Mouse (Mus musculus) urinary bladder, adult 18-20 months (tissue): ENCODE data around the gene Scn4b.

Experiments
- DNase-seq, 2 experiments: peaks; one replicate each; pipeline ENCODE4 v3.0.0; 2022; ENCODE audit warnings: low spot score in 2 of 2, mixed read lengths in 2 of 2

Gene Scn4b

DNA sequence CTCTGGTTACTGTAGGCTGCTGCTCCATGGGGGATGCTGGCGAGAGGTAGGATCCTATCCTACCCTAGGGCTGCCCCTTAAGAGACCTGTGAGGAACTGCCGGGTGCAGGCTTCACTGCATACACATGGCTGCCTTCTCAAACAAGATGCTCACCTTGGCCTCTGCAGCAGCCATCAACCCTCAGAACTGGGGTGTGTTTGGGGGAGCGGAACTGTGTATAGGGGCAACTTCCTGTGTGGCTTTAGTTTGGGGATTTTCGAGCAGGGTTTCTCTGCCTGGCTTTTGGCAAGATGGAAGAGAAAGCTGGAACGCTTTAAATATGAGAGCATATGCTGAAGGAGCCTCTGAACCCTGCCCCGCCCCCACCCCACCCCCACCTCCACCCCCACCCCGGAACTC is 11.3 kb upstream of the Scn4b start:
- DNase-seq: no peak

DNA sequence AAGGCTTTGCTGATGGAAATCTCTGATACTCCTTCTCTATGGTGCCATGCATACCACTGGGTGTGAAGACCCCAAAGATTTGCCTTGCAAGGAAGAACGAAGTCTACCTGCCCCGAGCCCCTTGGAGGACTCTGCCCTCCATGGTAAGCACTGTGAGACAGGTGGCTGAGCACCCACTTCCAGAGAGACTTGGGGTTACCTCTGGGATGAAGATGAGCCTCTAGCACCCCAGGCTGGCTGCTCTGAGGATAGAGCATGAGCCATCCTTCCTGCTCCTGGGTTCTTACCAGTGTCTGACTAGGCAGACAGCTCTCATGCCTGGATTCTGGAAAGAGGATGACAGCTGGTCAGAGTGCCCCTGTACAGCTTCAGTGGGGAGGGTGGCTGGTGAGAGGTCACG is 8.1 kb upstream of the Scn4b start:
- no peak for DNase-seq

DNA sequence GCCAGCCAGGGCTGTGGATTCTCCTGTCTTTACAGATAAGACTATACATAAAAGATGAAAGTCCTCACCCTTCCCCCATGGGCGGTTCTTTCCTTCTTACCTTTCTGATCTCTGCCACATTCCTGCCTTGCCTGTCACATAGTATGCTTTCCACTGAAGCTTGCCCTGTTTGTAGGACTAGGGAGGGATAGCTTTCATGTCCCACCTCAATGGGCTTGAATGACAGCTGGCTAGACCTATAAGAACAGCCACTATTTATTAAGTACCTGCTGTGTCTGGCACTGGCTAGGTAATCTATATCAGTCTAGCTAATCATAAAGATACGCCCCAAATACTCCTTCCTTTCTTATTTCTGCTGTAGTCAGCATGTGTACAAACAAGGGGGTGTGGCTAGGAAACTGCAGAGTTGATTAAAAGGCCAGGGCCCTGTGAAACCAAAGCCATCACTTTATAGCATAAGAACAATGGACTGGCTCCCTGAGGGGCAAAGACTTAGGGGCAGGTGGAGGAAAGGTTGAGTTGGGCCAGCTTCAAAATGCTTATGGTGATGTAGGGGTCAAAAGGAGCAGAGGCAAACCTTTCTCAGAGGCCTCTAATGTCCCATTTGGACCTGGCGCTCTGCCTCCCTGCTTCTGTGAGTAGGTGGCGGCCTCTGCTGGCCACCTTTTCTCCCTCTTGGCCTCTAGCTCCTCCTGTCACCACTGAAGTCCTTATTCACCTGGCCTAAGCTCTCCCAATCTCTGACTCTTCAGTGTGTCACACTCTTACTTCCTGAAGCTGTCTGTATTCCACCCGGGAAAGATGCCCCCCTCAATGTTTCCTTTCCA is 4.5 kb upstream of the Scn4b start:
- DNase-seq: peak; percentile 26 to 63

DNA sequence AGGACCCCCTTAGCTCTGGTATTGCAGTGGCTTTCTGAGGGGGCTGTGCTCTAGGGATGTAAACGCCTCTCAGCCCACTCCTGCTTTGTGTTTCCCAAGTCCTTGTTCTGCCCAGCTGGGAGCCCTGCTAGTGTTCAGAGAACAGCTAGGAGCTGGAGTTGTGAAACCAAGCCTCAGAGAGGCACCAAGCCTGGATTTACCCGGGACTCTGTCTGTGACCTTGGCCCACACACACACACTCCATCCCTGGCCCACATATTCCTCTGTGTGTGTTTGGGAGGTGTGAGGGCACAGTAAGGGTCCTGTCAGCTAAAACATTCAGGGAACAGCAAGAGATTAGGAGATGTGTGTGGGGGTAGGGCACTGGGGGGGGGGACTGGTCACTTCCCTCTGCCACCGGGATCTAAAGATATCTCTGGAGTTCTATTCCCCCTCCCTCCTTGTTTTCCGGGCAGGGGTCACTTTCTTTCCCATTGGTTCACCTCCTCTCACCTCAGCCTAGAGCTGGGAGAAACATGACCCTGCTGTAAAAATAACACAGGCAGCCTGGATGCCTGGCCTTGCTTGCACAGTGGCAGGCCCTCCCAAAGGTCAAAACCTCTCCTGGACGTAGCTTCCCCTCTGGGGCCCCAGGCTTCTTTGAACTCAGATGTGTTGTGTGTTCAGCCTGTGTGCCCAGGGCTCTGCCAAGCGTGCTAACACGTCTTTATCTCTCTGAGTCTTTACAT is 1.6 kb upstream of the Scn4b start:
- no peak for DNase-seq

- no peak for DNase-seq
These were observed 887 bp downstream of the Scn4b start for GRCm38 (mm10) chr9:45139082-45139481.

DNA sequence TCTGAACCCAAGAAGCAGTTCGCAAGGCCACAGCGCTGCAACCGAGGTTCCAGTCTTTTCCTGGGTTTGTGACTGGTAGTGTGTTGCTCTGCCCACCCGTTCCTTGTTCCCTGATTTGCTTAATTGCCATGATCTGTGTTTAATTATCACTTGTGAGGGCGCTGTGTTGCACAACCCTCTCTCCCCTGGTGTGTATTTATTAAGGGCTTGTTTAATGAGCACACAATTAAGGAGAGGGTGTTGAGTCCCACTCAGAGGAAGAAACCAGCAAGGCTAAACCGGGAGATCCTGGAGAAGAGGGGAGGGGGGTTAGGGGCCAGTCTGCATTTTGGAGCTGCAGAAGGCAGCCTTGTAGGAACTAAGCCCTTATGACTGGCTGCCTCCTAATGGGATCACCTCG is 2.8 kb downstream of the Scn4b start:
- DNase-seq: no peak

DNA sequence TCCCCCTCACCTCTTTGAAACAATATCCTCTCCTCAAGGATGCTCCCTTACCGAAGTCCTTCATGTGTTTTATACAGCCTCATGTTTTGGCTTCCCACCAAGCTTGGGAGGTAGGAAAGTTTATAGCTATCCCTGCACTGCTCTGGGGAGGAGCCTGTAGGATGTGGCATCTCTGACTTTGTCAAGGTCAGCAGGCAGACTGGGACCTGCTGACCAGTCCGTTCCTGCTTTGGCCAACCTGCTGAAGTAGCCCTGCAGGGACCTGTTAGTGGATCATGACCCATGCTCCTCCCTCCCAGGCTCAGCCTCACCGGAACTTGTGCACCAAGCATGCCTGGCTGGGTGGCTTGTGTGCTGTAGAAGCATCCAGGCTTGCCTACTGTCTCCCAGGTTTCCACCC is 4.5 kb downstream of the Scn4b start:
- DNase-seq: no peak

DNA sequence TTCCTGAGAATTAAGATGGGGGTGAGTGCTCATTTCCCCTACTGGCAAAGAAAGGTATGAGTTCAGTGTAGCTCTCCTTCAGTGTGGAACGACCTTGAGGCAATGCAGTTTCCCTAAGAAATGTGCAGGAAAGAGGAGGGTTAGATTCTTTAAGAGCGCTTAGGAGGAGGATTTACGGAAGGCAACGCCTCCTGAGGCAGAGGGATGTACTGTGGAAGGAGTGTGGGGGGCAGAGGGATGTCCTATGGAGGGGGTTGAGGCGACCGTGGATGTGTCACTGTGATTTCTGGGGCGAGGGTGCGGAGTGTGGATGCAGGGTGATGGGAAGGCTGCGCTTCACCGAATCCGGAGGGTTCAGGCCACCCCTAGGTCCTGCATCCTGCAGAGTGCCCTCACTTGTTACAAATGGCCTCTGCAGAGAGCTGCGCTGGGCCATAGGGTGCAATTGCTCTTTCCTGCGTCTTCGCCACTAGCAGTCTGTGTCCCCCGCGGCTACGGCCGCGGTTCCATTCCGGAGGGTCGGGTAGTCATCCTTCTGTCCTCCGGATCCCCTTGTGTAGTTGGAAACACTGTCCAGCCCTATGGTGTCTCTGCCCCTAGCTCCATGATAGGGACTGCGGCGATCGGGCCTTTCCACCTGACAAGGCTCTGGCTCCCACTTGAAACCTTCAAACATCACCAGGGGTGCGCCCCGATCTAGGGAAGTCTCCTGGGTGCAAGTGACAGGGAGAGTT is 7.5 kb downstream of the Scn4b start:
- no peak for DNase-seq

DNA sequence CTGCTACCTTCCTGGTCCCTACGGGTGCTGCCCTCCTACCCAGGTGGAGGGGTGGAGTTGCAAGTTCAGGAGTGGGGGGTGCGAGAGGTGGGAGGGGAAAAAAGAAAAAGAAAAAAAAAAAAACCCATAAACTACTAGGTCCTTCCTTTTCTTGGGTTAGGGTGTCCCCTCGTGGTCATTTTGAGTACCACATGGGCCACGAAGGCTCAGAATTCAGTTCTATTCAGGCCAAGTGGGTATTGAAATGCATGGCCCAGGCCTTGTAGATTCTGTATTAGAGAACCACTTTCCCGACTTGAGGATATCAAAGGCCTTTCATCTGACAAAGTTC is 8.0 kb downstream of the Scn4b start:
- DNase-seq: peak; percentile 34 to 53

- no peak for DNase-seq
These were observed 12.7 kb downstream of the Scn4b start for GRCm38 (mm10) chr9:45150933-45151332.

DNA sequence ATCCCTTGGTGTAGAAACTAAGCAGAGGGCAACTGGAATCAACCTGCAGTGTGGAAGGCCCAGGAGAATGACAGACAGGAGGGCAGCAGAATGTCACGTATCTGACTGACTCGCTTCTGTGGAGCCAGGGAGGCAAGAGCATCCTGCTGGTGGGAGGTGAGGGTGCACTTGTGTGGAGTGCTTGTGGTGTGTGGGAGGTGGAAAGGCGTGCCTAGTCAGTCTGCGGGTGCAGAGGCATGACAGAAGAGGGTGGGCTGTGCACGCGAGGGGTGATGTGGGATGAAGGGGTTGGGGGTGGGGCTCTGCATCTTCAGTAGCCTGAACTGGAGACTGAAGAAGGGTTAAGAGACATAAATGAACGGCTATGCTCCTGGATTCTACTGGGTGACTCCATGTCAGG is 15.2 kb downstream of the Scn4b start:
- DNase-seq: no peak

GRCm38 (mm10) chr9:45167903-45168302 is 29.7 kb downstream of the Scn4b start:
- no peak for DNase-seq

- no peak for DNase-seq
These were observed 32.0 kb downstream of the Scn4b start for GRCm38 (mm10) chr9:45170150-45170549.

GRCm38 (mm10) chr9:45171073-45171610 is 32.9 kb downstream of the Scn4b start:
- no peak for DNase-seq

DNA sequence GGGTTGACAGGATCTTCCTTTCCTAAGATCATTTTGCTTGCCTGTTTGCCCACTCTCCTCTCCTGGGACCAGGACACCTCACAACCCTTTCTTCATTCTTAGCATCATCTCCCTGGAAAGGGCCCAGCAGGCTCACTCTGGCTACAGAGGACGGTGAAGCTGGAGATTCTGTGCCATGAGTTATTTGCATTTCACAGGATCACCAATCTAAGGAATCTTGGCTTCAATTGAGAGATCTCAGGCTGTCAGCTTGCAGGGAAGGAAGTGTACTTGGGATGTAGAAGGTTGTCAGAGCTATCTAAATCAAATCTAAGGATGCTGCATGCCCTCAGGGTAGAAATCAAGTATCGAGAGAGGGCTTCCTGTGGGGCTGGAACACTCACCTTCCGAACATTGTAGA is 35.3 kb downstream of the Scn4b start:
- DNase-seq: no peak

GRCm38 (mm10) chr9:45179282-45179681 is 41.1 kb downstream of the Scn4b start:
- no peak for DNase-seq

DNA sequence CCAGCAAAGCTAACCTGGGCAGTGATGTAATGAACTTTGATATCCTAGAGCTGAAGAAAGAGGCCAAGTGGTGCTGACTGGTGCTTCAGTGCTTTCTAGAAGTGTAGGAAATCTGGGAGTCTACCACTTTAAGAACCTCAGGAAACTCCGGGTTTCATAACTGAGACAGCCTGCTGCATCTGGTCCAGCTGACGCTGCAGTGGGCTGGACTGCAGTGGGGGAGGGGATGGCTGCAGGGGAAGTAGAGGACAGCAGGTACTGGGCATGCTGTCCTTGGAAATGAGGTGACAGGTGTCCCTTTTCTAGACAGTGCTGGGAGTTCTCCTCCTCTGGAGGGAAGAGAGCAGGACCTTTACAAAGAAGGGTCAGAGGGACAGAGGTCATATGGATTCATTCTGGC is 43.6 kb downstream of the Scn4b start, which contains the start of gene BC049352:
BC049352 (plus strand) TSS at position 238 of the 400 bp plus-strand sequence.
- no peak for DNase-seq

- DNase-seq: no peak
These were observed 44.3 kb downstream of the Scn4b start for GRCm38 (mm10) chr9:45182521-45182920.

DNA sequence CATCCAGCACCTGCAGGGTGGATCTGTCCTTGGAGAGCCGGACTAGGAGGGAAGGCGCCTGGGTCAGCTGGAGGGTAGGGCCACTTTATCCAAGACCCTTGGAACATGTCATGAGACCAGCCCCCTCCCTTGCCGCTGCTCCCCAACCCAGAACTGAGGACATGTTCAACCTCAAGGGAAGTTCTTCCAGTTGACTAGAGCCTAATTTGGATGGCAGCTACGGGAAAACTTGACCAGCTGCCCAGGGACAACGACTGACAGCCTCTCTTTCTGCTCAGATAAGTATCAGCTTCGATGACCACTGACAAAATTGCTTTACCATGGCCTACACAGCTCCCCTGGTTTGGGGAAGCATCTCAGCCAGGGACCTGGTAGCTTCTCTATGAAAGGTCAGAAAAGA is 45.1 kb downstream of the Scn4b start:
- DNase-seq: no peak

GRCm38 (mm10) chr9:45185250-45185649 is 47.1 kb downstream of the Scn4b start:
- no peak for DNase-seq

DNA sequence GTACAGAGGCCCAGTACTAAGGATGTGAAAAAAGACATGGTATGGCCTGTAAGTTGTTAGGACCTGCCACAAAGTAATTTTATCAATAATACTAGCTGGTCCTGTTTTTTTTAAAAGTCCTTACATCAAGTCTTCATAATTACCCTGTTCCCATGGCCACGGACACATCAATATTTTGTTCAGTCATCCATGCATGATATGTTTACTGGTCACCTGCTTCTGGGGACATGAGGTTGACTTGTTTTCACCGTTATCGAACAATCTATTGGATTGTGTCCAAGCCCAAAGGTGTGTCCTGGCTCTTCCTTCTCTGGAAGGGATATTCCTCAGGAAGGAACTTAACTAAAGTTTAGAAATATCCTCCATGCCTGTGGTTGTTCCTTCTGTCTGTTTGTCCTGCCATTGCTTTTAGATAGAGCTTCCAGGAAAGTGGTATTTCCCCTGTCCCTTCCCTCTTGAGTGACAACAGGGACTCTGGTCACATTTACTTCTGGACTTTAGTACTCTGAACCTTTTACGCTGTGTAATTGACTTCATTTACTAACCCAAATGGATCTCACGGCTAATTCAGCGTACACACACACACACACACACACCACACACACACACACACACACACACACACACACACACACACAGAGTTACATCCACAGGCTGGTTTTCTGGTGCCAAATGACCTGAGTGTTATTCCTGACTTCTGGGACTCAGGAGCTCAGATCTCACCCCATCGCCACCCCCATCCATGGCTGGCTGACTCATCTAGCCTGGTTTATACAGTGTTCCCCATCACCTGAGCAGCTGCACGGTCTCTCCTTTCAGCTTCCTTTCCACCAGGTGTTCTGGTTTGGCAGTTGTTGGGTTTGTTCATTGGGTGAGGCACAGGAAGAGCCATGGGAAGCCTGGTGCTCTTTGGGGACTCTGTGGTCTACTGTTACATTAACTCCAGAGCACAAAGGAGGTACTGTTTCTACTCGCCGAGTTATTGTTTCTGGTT is 50.7 kb downstream of the Scn4b start:
- DNase-seq: no peak
